Mouse (Mus musculus): ENCODE data around the gene Caprin2.

- TF ChIP-seq CTCF (IDR thresholded peaks at IDR 0.05 in 2 of 3, conservative IDR thresholded peaks at IDR 0.05 in 1 of 3; ENCODE audit: control insufficient read depth in 1 of 3, insufficient read depth in 1 of 3, low read depth in 2 of 3, low read length in 3 of 3, poor library complexity in 1 of 3, severe bottlenecking in 1 of 3) (no peak), MAFK (IDR thresholded peaks at IDR 0.05; ENCODE audit: borderline replicate concordance, low read depth, low read length) (no peak), EP300 (IDR thresholded peaks at IDR 0.05; ENCODE audit: low read depth in 1 of 2, low read length in 2 of 2) (no peak), JUND (IDR thresholded peaks at IDR 0.05; ENCODE audit: low read depth, low read length) (no peak), POLR2A (IDR thresholded peaks at IDR 0.05; ENCODE audit: control insufficient read depth in 1 of 2, insufficient read depth in 1 of 2, low read depth in 1 of 2, low read length in 2 of 2, poor library complexity in 1 of 2) (peak in 1 of 2 experiments; percentile 31; a peak in 1 of 4 replicates), CHD2 (IDR thresholded peaks at IDR 0.05; ENCODE audit: low read length) (no peak), TCF12 (IDR thresholded peaks at IDR 0.05; ENCODE audit: low read depth, low read length) (peak; percentile 5; the same call in 1 of the 2 replicates), HCFC1 (IDR thresholded peaks at IDR 0.05; ENCODE audit: low read depth, low read length) (no peak; the same call in 1 of the 2 replicates), TBP (IDR thresholded peaks at IDR 0.05; ENCODE audit: low read depth, low read length) (no peak; the same call in 1 of the 2 replicates)
Measured at GRCm38 (mm10) chr6:148944767-148945508, 48.9 kb upstream of the Caprin2 start.
